Mouse (Mus musculus): ENCODE measurements around the gene 2610028H24Rik. TPM values are rescaled to one million over a fixed set of nuclear protein-coding genes. Genes with fewer than 3 reads are reported as not detected.

Gene 2610028H24Rik
- total RNA-seq (2017) = not detected in 2 replicates

DNA sequence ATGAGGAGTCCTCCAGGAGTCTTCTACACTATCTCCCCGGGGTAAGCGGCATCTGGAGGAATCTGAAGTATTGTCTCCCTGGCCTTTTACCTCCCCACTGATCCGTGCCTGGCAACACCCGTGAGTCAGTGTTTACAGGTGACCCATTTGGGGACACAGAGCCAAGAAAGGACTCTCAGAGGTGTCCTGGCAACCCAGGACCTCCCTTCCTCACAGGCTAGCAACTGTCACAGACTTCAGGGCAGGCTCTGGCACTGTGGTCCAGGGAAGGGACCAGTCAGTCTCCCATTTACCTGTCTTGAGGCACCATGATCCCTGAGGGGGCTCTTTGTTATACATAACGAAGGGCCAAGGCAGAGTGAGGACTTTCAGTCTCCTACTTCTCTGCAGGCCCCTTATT, at the start of gene 2610028H24Rik:
Gene 2610028H24Rik, plus strand, starts transcription at position 231 of the 400 bp plus-strand sequence.
- ATAC-seq (replicated peaks; ENCODE audit: low read depth, poor library complexity, severe bottlenecking) = no peak

DNA sequence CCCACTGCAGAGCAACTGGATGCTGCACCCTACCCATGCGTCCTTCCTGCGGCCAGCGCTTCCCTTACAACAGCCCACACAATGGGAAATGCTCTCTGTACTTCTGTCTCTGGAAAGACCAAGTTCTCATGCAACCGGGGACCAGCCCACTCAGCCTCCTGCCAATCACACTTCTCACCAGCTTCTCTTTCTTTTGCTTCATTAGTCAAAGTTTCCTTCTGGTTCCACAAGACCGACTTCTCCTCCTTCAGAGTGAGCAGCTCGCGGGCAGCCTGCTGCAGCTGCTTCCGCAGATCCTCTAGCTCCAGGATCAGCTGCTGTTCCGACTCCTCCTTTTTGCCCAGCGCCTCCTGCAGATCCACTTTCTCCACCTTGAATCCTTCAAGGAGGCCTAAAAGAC, 40.4 kb upstream of the 2610028H24Rik start:
- ATAC-seq (replicated peaks; ENCODE audit: low read depth, poor library complexity, severe bottlenecking) = no peak

DNA sequence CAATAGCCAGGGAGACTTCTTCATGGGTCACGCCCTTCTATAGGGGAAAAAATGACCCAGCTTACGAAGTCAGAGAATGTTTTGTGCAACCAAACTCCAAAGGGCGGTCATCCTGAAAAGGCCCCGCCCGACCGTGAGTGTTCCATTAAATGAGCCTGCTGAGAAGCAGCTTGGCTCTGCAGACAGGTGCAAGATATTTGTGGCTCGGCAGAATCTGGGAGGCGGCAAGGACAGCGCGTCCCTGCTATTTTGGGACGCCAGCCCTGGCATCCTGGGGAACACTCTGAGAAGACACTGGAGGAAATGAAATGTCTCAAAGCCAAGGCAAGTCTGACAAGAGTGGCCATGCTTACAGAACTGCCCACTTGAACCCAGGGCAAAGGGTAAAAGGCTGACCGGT, 32.1 kb upstream of the 2610028H24Rik start:
- no peak for ATAC-seq (replicated peaks; ENCODE audit: low read depth, poor library complexity, severe bottlenecking)

DNA sequence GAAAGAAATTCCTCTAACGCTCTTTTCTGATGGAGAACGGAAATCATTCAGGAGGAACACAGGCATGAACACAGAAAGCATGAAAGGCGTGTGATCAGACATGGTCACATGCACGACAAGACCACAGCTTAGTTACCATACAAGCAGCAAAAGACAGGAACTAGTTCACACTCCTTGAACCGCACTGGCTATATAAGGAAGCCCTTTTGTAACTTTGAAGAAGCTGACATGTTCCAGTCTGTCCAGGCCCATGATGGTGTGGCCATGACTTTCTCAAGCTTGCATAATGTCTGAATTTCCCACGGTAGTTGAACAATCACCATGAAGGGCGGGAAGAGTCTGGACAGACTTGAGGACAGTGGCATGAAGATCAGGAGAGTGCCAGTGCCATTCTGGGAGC, 23.2 kb upstream of the 2610028H24Rik start:
- no peak for ATAC-seq (replicated peaks; ENCODE audit: low read depth, poor library complexity, severe bottlenecking)

DNA sequence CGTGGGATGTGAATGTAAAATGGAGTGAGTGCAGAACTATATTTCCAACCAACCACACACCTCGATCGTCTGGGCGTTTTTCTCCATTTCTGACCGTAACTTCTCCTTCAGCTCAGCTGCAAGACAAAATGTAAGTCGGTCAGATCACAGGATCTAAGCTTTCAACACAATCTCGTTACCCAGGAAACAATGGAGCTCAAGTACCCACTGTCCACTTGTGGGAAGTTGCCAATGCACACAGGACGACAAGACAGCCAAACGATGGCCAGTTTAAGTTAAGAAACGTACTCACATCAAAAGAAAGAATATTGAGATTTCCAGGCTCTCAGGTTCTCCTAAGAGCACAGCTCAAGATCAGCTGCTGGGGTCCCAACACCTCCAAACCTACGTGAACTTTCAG, 15.0 kb upstream of the 2610028H24Rik start:
- no peak for ATAC-seq (replicated peaks; ENCODE audit: low read depth, poor library complexity, severe bottlenecking)

DNA sequence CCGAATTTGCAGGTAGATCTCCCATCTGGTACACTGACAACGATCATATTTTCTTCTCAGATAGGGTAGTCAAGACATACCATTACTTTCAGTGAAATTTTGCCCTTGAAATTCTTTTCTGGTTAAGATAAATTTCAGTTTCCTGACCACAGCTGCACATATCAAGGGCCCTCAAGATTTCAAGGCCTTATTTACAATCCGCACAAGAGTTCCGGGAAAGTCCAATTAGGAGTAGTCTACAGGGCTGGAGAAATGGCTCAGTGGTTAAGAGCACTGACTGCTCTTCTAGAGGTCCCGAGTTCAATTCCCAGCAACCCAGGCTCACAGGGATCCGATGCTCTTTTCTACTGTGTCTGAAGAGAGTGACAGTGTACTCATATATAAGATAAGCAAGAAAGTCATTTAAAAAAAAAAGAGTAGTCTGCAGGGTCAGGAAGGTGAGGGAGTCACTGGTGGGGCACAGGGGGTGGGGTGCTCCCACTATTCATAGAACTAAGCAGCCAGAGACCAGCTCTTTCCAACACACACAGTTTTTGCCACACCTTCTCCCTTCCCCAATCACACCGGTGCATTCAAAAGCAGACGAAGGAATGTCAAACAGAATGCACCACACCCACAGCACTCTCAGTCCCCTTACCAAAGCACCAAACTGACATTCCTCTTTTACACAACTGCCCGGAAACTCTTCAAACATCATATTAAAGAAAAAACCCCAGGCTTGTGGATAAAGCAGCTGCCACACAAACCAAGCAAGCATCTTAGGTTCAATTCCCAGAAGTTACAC, 9.6 kb upstream of the 2610028H24Rik start:
- ATAC-seq (replicated peaks; ENCODE audit: low read depth, poor library complexity, severe bottlenecking) = no peak

DNA sequence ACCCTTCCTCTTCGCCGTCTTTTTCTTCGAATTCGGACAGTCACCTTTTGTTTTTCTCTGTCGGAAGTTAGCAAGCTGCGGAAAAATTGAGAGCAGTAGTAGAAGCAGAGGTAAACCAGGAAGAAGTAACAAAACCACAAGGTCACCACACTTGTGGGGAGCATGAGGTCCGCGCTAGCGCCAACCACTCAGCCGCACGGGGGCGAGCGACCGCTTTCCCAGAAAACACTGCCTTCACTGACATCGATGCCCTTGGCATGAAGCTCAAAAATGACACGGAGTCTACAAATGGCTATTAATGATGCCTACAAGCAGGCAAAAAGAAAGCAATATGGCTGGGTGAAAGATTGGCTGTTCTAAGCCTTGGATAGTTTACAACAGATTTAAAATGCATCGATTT, 8.6 kb upstream of the 2610028H24Rik start, which contains the start of gene AC141477.1:
Gene AC141477.1, minus strand, starts transcription at position 164 of the 400 bp plus-strand sequence.
- ATAC-seq (replicated peaks; ENCODE audit: low read depth, poor library complexity, severe bottlenecking) = no peak

DNA sequence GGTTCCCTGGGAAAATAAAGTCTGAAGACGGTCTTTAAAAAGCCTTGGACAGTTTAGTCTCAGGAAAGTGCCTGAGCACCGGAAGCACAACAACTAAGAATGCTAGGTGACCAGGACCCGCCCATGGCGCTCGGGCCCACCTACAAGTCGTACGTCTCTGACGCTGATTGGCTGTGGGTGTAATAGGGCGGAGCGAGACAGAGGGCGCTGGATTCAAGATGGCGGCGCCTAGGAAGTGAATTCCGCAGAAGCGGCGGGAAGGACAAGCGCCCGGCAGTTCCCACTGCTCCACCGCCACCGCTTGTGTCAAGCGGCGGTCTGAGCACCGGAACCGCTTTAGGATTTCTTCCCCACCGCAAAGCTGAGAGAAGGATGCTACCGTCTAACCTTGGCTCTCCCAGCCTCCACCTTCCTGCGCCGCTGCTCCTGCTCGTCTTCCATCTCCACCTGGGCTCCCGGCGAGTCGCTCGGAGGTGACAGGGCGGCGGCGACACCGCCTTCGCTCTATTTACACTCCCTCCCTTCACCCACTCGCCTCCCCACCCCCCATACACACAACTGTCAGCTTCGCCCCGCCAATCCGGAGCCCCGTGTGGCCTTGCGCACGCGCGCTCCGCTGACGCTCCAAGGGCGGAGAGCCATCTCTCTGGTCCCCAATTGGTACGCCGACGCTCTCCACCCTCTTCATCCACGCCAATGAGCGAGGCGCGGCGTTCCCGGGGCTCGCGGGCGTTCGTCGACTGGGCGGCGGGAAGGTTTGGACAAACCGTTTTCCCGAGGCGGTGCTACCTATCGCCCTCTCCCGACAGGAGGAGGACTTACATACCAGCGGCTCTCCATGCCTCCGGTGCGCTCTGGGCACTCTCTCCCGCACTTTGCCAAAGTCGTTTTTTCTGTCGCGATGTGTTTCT, 6.4 kb upstream of the 2610028H24Rik start, which contains the start of gene Pcnt:
Gene Pcnt, minus strand, starts transcription at position 609 of the 911 bp plus-strand sequence.
- peak; percentile 87 for ATAC-seq (replicated peaks; ENCODE audit: low read depth, poor library complexity, severe bottlenecking)

DNA sequence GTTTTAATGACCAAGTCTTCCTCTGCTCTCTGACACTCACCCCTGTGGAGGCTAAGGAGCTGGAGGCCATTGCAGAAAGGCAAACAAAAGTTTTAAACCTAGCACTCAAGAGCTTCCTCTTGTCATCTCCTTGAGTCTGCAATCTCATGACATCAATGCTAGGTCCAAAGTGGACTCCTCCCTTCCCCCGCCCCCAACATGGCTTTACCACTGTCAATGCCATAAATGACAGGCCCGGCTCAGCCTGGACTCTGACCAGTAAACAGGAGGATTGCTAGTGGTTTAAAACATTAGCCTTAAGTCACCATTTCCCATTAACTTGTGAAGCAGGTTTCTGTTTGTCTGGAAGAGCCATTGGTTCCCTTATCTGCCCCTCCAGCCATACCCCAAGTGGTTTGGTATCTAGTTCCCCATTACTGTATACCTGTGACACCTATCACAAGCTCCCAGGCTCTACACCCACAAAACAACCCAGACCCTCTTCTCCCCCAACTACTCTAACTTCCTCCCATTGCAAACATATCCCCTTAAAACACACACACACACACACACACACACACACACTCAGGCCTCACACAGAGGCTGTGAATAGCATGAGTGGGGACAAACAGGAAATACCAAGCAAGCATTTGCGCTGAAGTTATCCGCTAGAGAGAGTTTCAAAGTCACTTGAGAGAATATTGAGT, 2.7 kb upstream of the 2610028H24Rik start:
- ATAC-seq (replicated peaks; ENCODE audit: low read depth, poor library complexity, severe bottlenecking) = peak; percentile 26

DNA sequence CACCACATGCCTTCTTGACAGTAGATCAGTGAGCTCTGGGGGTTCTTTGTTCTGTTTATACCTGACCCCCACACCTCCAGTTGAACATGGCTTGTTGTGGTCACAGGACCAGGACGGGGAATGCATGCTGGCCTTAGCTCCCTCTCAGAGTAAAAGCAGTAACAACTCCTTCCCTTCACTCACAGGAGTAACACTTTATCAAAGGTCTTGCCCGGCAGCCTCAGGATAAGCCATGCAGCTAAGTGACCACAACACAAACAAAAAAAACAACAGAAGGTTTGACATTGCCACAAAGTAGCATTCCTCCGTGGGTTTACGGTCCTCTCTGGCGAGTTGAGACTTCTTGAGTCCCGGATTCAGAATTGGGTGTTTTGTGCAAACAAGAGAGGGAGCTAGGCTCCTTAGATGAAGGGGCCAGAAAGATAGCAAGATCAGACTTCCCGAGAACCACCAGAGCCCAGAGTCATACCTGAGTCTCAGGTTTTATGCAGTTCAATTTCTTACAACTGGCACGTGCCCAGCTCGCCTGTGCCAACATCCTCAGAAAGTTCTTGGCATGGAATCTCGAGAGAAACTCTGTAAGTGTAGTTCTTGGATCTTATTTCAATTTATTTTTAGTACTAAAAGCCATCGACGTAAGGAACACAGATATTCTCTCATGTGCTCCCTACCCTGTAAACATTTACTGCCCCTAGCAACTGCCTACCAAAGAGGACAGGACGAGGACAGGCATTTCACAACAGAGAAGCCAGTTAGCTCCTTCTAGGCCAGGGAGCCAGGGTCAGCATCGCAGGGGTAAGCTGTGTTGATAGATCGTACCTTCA, 1.3 kb upstream of the 2610028H24Rik start:
- ATAC-seq (replicated peaks; ENCODE audit: low read depth, poor library complexity, severe bottlenecking) = no peak

DNA sequence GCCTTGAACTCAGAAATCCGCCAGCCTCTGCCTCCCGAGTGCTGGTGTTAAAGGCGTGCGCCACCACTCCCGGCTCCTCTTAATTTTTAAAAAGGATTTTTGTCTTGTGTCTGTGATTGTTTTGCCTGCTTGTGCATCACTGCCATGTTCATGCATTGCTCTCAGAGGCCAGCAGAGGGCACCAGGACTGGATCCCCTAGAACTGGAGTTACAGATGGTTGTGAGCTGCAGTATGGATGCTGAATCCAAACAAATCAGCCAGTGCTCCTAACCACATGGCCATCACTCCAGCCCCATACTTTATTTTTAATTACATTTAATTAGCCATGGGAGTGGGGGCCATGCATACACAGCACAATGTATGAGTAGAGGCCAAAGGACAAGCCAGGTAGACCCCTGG, 6.4 kb downstream of the 2610028H24Rik start:
- ATAC-seq (replicated peaks; ENCODE audit: low read depth, poor library complexity, severe bottlenecking) = peak; percentile 93

DNA sequence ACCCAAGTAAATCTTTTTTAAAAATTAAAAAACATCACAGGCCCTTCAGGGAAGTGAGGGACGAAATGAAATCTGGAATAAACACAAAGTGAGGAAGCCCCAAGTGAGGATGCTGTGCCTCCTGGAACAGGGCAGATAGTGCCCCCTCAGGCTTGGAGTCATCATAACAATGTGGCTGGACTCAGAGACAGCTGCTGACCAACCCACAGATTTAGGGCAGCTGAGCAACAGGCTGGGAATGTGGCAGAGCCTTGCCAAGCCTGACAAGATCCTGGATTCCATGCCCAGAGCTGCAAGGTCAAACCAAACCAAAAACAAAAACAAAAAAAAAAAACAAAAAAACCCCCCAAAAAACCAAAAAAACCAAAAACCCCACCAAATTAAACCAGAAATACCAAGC, 12.4 kb downstream of the 2610028H24Rik start:
- no peak for ATAC-seq (replicated peaks; ENCODE audit: low read depth, poor library complexity, severe bottlenecking)

DNA sequence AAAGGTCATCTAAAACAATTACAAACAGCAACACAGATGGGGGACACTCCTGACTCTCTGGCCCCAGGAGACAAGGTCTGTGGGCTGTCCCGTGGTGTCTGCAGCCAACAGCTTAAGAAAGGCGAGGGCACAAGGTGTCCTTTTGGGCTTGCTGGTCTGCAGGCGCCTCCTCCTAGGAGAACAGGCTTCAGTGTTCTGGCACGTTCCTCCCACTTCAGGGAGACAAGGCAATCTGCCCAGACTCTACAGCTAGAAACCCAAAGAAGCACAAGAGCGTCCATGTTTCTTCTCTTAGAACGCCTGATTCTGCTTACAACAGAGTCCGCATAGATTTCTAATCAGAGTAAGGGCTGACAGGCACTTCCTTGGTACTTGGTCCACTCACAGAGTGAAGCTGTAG, 13.4 kb downstream of the 2610028H24Rik start:
- no peak for ATAC-seq (replicated peaks; ENCODE audit: low read depth, poor library complexity, severe bottlenecking)

DNA sequence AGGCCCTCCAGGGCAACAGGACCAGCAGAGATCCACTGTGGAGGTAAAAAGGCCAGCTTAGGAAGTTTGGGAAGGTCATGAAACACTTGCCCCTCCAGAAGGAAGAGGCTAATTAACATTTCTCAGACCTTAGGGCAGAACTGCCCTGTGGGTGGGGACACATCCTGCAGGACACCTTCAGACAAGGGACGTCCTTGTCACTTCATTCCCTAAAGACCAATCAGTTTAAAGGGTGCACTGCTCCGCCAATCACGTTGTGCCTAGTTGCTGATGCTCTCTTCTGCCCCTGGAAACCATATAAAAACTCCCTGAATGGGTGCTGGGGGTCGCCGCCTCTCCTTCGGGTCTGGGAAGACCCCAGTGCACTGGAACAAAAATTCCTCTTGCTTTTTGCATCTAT, 13.8 kb downstream of the 2610028H24Rik start:
- ATAC-seq (replicated peaks; ENCODE audit: low read depth, poor library complexity, severe bottlenecking) = no peak

DNA sequence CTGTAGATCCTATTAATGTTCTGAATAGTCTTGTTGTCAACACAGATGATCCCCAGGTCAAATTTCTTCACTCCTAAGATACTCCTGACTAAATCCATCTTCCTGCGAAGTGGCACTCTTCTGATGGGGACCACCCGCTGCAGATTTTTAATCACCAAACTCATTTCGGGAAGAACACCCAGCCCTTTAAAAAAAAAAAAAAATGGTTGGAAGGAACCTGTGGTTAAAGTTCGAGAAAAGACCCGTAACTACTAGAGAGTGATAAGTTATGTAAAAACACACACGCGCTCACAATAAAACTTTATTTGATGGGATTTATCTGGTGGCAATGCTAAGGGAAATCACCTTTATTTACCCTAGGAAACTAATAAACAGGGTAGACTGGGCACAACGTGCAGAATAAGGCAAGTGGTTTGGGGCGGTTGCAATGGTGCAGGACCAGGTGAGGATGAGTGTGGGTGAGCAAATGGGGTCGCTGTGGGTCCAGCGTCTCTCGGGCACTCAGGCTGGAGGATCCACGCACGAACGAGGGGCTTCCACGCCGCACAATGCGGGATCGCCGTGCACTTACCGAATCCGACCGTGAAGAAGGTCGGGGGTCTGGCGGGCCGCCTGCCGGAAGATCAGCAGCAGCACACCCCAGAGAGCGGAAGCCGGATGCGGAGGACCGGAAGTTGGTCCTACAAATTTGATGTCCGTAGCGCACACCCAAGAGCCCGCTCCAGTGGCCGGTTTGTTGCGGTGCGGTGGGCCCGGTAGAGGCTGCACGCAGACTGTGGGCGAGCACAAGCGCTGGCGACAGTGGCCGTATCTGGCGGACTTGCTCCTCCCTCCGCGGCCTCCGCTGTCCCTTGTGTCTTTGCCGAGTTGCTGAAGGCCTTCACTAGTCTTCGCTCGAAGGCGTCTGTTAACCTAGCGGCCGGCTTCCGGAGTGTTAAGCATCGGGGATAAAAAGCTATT, 19.6 kb downstream of the 2610028H24Rik start, which contains the start of the genes Mcm3ap and Ybey:
Gene Mcm3ap, plus strand, starts transcription at position 725 of the 960 bp plus-strand sequence.
Gene Ybey, minus strand, starts transcription at position 912 of the 960 bp plus-strand sequence.
- ATAC-seq (replicated peaks; ENCODE audit: low read depth, poor library complexity, severe bottlenecking) = peak; percentile 99

DNA sequence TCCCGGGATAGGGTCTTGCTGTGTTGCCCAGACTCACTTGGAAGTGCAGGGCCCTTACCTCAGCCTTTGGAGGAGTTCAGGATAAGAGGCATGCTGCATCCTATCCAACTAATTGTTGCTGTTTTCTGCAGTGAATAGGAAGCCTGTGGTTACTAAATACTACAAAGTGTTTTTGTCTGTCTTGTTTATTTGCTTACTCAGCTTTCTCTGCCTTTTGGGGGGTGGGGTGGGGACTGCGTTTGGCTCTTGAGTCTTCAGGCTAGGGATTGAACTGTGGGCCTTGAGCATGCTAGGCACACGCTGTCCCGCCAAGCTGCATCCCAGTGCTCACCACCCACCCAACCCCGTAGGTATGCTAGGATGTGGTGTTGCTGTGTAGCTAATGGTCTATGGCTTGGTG, 24.9 kb downstream of the 2610028H24Rik start:
- no peak for ATAC-seq (replicated peaks; ENCODE audit: low read depth, poor library complexity, severe bottlenecking)

DNA sequence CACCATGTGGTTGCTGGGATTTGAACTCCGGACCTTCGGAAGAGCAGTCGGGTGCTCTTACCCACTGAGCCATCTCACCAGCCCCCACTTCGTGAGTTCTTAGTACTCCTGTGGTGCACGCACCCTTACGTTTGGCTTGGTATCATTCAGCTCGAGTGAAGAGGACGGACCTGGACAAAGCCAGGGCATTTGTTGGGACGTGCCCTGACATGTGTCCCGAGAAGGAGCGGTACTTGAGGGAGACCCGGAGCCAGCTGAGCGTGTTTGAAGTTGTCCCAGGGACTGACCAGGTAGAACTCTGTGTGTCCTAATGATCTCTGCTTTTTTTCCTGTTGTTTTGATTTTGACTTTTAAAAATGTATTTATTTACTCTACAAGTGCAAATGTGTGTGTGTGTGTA, 32.0 kb downstream of the 2610028H24Rik start:
- no peak for ATAC-seq (replicated peaks; ENCODE audit: low read depth, poor library complexity, severe bottlenecking)

DNA sequence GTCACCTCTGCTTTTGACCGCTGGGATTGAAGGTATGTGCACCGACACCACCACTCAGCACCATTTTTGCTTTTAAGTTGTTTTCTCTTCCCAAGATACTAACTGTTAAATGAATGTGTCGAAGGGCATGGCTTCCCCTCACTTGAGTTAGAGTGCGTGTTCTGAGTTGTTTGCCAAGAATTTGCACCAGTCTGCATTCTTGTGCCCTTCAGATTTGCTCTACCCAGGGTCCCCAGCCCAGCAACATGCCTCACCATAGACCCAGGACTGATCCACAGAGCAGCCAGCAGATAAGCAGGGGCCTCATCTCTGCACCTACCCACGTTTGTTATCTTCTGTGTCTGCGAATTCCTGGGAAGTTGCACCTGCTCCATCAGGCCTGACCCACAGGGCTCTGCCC, 32.6 kb downstream of the 2610028H24Rik start:
- no peak for ATAC-seq (replicated peaks; ENCODE audit: low read depth, poor library complexity, severe bottlenecking)
